Mouse (Mus musculus): ENCODE data around the gene Dhrs3. TPM values are rescaled to one million over a fixed set of nuclear protein-coding genes. Genes with fewer than 3 reads are reported as not detected.

Gene Dhrs3
- total RNA-seq, 2 experiments from 2014 or later = 59.5 to 63.7 TPM

- peak; percentile 82 for DNase-seq
- no peak for TF ChIP-seq CTCF (IDR thresholded peaks at IDR 0.05)
- intact Hi-C loops (cut with DNase I) = loop anchor here (2.0 to 5.0 kb wide), 4 partner anchors 19 to 77 kb away; no protein-coding TSS in a partner anchor
- H3K27ac ChIP-seq = peak overlapping the region; percentile 92
- H3K4me3 ChIP-seq = peak overlapping the region; percentile 41
These were observed 57.1 kb downstream of the Dhrs3 start for GRCm38 (mm10) chr4:144949441-144950326.

GRCm38 (mm10) chr4:144950327-144950711 is 57.7 kb downstream of the Dhrs3 start:
- TF ChIP-seq CTCF (IDR thresholded peaks at IDR 0.05) = no peak

GRCm38 (mm10) chr4:144950883-144951282 is 58.3 kb downstream of the Dhrs3 start:
- intact Hi-C loops (cut with DNase I) = loop anchor here (2.0 kb wide), 2 partner anchors 60 to 76 kb away; no protein-coding TSS in a partner anchor
- TF ChIP-seq CTCF (IDR thresholded peaks at IDR 0.05) = peak; percentile 35
- H3K4me3 ChIP-seq = no peak overlapping the region
- DNase-seq = peak; percentile 24
- H3K27ac ChIP-seq = peak overlapping the region; percentile 92

More at GRCm38 (mm10) chr4:144950327-144950711, 57.7 kb downstream of the Dhrs3 start:
- no peak for DNase-seq
- peak overlapping the region; percentile 92 for H3K27ac ChIP-seq
- intact Hi-C loops (cut with DNase I) = loop anchor here (2.0 kb wide), 2 partner anchors 60 to 76 kb away; no protein-coding TSS in a partner anchor
- no peak overlapping the region for H3K4me3 ChIP-seq

- intact Hi-C loops (cut with DNase I) = loop anchor here (2.0 kb wide), 2 partner anchors 61 to 75 kb away; no protein-coding TSS in a partner anchor
- peak; percentile 37 for DNase-seq
- H3K4me3 ChIP-seq = no peak overlapping the region; the same call in 1 of the 2 replicates
- no peak for TF ChIP-seq CTCF (IDR thresholded peaks at IDR 0.05)
- peak overlapping the region; percentile 92 for H3K27ac ChIP-seq
These were observed 59.2 kb downstream of the Dhrs3 start for GRCm38 (mm10) chr4:144951859-144952258.

GRCm38 (mm10) chr4:144953421-144953820 is 60.8 kb downstream of the Dhrs3 start:
- no peak overlapping the region for H3K4me3 ChIP-seq
- DNase-seq = no peak
- TF ChIP-seq CTCF (IDR thresholded peaks at IDR 0.05) = no peak
- intact Hi-C loops (cut with DNase I) = no loop called here
- 0 out of 2 replicates have a peak overlapping the region, but pooled peaks have one; percentile 92 for H3K27ac ChIP-seq

DNA sequence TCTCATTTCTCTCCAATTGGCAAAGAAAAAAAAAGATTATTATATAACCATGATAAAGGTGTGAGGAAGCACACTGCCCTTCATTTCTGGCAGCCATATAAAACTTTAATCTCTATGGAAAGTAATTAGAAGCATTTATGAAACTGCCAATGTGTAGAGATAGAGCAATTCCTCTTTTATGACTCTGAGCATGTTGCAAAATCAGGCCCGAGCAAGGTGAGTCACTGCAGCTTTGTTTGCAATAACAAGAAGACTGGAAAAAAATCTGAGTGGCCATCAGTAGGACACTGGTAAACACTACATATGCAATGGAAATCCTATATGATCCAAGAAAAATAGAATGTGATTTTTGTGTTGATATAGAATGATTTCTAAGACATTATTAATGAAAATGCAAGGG is 63.2 kb downstream of the Dhrs3 start:
- Histone ChIP-seq H3K4me3 (no peak overlapping the region), H3K27ac (no peak overlapping the region)
- intact Hi-C loops (cut with DNase I) = no loop called here
- no peak for TF ChIP-seq CTCF (IDR thresholded peaks at IDR 0.05)
- DNase-seq = no peak

- no peak overlapping the region for H3K27ac ChIP-seq
- no peak overlapping the region for H3K4me3 ChIP-seq
- DNase-seq = no peak
- intact Hi-C loops (cut with DNase I) = no loop called here
- no peak for TF ChIP-seq CTCF (IDR thresholded peaks at IDR 0.05)
These were observed 63.7 kb downstream of the Dhrs3 start for GRCm38 (mm10) chr4:144956293-144956692.

- intact Hi-C loops (cut with DNase I) = no loop called here
- Histone ChIP-seq H3K27ac (peak overlapping the region; percentile 68), H3K4me3 (no peak overlapping the region)
- DNase-seq = peak; percentile 64
- TF ChIP-seq CTCF (IDR thresholded peaks at IDR 0.05) = no peak
These were observed 64.6 kb downstream of the Dhrs3 start for GRCm38 (mm10) chr4:144957186-144957585.

GRCm38 (mm10) chr4:144957721-144958120 is 65.1 kb downstream of the Dhrs3 start:
- H3K4me3 ChIP-seq = no peak overlapping the region
- no peak for TF ChIP-seq CTCF (IDR thresholded peaks at IDR 0.05)
- H3K27ac ChIP-seq = peak overlapping the region; percentile 68
- intact Hi-C loops (cut with DNase I) = no loop called here
- DNase-seq = no peak

DNA sequence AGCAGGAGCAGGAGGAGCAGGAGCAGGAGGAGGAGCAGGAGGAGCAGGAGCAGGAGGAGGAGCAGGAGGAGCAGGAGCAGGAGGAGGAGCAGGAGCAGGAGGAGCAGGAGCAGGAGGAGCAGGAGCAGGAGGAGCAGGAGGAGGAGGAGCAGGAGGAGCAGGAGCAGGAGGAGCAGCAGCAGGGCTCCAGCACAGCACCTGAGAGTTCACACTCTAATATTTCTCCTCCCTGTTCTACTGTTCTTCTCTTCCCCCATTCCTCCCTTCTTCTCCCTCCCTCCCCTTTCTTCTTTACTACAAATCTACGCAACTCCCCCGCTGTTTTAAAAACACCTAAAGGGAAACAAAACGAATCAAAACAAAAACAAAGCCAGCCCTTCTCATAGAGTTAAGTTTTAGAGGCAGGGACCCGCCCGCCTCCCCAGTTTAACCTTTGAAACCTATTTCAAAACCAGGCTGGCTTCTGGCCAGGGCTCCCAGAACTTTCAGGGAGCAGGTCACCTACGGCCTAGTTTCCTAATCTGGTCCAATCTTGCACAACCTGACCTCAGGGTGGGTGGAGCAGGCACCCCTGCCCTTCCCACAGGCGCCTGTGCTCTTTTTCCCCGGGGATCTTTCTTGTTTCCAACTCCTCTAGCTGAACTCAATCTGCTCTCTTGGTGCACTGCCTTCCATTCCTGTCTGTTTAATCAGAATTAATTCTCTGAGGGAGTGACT is 67.7 kb downstream of the Dhrs3 start:
- peak; percentile 84 for DNase-seq

DNA sequence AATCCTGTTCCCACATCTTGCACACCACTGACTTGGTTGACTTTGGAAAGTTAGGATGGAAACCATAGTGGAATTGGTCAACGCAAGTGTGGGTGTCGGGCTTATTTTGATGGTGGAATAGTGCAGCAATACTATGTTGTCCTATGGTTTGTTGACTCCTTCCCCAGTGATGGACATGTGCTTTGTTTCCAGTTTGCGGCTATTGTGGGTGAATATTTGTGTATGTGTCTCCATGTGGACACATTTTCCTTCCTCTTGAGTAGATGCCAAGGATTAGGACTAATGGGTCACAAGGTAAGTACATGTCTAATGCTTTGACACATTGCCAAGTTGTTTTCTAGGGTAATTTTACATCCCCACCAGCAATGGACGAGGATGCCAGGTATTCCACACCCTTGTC is 68.6 kb downstream of the Dhrs3 start:
- no peak for DNase-seq
- no peak for TF ChIP-seq CTCF (IDR thresholded peaks at IDR 0.05)
- H3K27ac ChIP-seq = peak overlapping the region; percentile 82

More for the DNA sequence above, 67.7 kb downstream of the Dhrs3 start:
- intact Hi-C loops (cut with DNase I) = no loop called here
- H3K27ac ChIP-seq = peak overlapping the region; percentile 82
- 0 out of 2 replicates have a peak overlapping the region, but pooled peaks have one; percentile 11 for H3K4me3 ChIP-seq
- TF ChIP-seq CTCF (IDR thresholded peaks at IDR 0.05) = no peak

DNA sequence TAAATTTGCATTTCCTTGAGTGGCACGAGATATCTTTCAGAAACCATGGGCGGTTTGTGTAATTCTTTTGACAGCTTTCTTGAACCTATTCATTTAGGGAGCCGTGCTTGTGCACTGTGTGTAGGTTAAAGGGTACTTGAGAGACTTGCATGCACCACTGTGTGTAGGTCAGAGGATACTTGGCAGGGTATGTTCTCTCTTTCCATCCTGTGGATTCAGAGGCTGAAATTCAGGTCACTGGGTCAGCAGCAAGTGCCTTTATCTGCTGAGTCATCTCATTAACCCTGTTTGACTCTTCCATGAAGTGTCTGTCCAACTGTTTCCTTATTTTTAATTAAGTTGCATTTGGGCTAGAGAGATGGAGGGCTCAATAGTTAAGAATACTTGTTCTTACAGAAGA is 69.1 kb downstream of the Dhrs3 start:
- no peak for DNase-seq
- intact Hi-C loops (cut with DNase I) = no loop called here
- Histone ChIP-seq H3K27ac (peak overlapping the region; percentile 82), H3K4me3 (no peak overlapping the region)
- TF ChIP-seq CTCF (IDR thresholded peaks at IDR 0.05) = no peak

More for the DNA sequence above, 68.6 kb downstream of the Dhrs3 start:
- intact Hi-C loops (cut with DNase I) = no loop called here
- no peak overlapping the region for H3K4me3 ChIP-seq

DNA sequence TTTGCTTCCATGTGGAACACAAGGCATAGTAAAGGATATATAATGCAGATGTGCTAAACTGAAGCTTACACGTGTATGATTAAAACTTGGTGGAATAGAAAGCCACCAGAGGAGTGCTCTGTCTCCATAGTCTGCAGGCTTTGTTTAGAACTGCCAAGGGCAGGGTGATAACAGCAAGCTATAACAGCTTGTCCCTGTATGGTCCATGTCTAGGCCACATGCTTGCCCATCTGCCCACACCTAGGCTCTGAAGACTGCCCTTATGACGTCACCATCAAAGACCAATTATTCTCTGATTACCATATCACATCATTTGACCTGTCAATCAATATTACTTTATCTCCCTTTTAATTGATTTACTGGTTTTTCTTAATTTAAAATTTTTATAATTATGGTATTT is 72.6 kb downstream of the Dhrs3 start:
- intact Hi-C loops (cut with DNase I) = no loop called here
- Histone ChIP-seq H3K27ac (no peak overlapping the region), H3K4me3 (no peak overlapping the region)
- TF ChIP-seq CTCF (IDR thresholded peaks at IDR 0.05) = no peak
- no peak for DNase-seq

Data from gastrocnemius, adult 2 months (tissue).